Mouse (Mus musculus) cerebellum, adult 9-10 months (tissue): ENCODE measurements at regions not wholly inside any gene's neighbourhood (a gene's known extent, or its start where the extent isn't known, plus 50 kb on each side); places are given as distances from the start of the nearest gene placed in this dataset.

ENCODE experiments used
- DNase-seq: peaks from one replicate; pipeline ENCODE4 v3.0.0; 2022

GRCm38 (mm10) chr6:94413987-94414360, 86.2 kb upstream of the Slc25a26 start:
- peak; percentile 85 for DNase-seq

- DNase-seq = peak; percentile 76
Measured at GRCm38 (mm10) chr6:94413297-94413986, 86.7 kb upstream of the Slc25a26 start.

- DNase-seq = no peak
Measured at GRCm38 (mm10) chr6:94412341-94412740, 87.8 kb upstream of the Slc25a26 start.

- DNase-seq = peak; percentile 58
Measured at GRCm38 (mm10) chr6:94410480-94410879, 89.7 kb upstream of the Slc25a26 start.

- peak; percentile 80 for DNase-seq
Measured at GRCm38 (mm10) chr6:94408996-94409395, 91.1 kb upstream of the Slc25a26 start.

GRCm38 (mm10) chr6:94407751-94408150, 92.4 kb upstream of the Slc25a26 start:
- peak; percentile 5 for DNase-seq

- no peak for DNase-seq
Measured at GRCm38 (mm10) chr6:94405371-94406076, 94.6 kb upstream of the Slc25a26 start.

GRCm38 (mm10) chr6:94401617-94402481, 98.3 kb upstream of the Slc25a26 start:
- peak; percentile 66 for DNase-seq

- DNase-seq = peak; percentile 70
Measured at GRCm38 (mm10) chr6:94401061-94401591, 99.0 kb upstream of the Slc25a26 start.

- DNase-seq = peak; percentile 61
Measured at GRCm38 (mm10) chr6:94400471-94401051, 99.6 kb upstream of the Slc25a26 start.

- no peak for DNase-seq
Measured at GRCm38 (mm10) chr6:94391134-94391533, 107.4 kb upstream of the Magi1 start.

- no peak for DNase-seq
Measured at GRCm38 (mm10) chr6:94390403-94390802, 106.7 kb upstream of the Magi1 start.

- DNase-seq = no peak
Measured at GRCm38 (mm10) chr6:94389716-94390115, 106.0 kb upstream of the Magi1 start.

GRCm38 (mm10) chr6:94387648-94388047, 103.9 kb upstream of the Magi1 start:
- DNase-seq = no peak

GRCm38 (mm10) chr6:94385531-94385930, 101.8 kb upstream of the Magi1 start:
- no peak for DNase-seq

- no peak for DNase-seq
Measured at GRCm38 (mm10) chr6:94369991-94370390, 86.3 kb upstream of the Magi1 start.

GRCm38 (mm10) chr6:94363951-94364350, 80.2 kb upstream of the Magi1 start:
- DNase-seq = no peak

GRCm38 (mm10) chr6:94362626-94363025, 78.9 kb upstream of the Magi1 start:
- no peak for DNase-seq

GRCm38 (mm10) chr6:94357568-94357967, 73.9 kb upstream of the Magi1 start:
- no peak for DNase-seq

- no peak for DNase-seq
Measured at GRCm38 (mm10) chr6:94354451-94355095, 70.9 kb upstream of the Magi1 start.

- DNase-seq = peak; percentile 71
Measured at GRCm38 (mm10) chr6:94344296-94344695, 60.6 kb upstream of the Magi1 start.

- no peak for DNase-seq
Measured at GRCm38 (mm10) chr6:94340546-94340945, 56.8 kb upstream of the Magi1 start.
